Mouse (Mus musculus) heart, embryonic 14.5 days (tissue): Measurements from ENCODE around the gene Arhgef2. TPM values are rescaled to one million over a fixed set of nuclear protein-coding genes. Genes with fewer than 3 reads are reported as not detected.

Experiments
- ATAC-seq: fragments of 200-750 bp; cut with Nextera tagmentation; 2 replicates; pipeline ENCODE4 v1.8.0; 2017; ENCODE audit warnings: low read depth, moderate TSS enrichment; ENCODE audit not compliant: insufficient number of reproducible peaks, insufficient read depth, low FRiP score
- H3K27ac ChIP-seq, 2 experiments: fragments of 200-500 bp in 1 of 2; fragments of 300-500 bp in 1 of 2; sonication (generic) in 1 of 2; replicated peaks in 1 of 2; 2 replicates each; pipeline ENCODE4 v1.5.1; 2012 to 2014; ENCODE audit warnings: low read depth in 2 of 2, low read length in 2 of 2, control low read depth in 1 of 2, mild to moderate bottlenecking in 1 of 2, mixed read lengths in 1 of 2; ENCODE audit not compliant: control insufficient read depth in 1 of 2, insufficient read depth in 1 of 2
- H3K27me3 ChIP-seq: fragments of 300-500 bp; sonication (generic); 2 replicates; pipeline ENCODE4 v1.6.1; 2014; ENCODE audit warnings: mild to moderate bottlenecking, low read length, control low read depth; ENCODE audit not compliant: control insufficient read depth, insufficient read depth
- H3K36me3 ChIP-seq: fragments of 300-500 bp; sonication (generic); 2 replicates; pipeline ENCODE4 v1.6.1; 2014; ENCODE audit warnings: mild to moderate bottlenecking, control low read depth, low read length, mixed read lengths; ENCODE audit not compliant: control insufficient read depth, insufficient read depth
- H3K4me1 ChIP-seq, 2 experiments: fragments of 200-500 bp in 1 of 2; fragments of 300-500 bp in 1 of 2; sonication (generic) in 1 of 2; 2 replicates each; pipeline ENCODE4 v1.6.1; 2012 to 2014; ENCODE audit warnings: low read length in 2 of 2, control low read depth in 1 of 2, mixed read lengths in 1 of 2; ENCODE audit not compliant: control insufficient read depth in 2 of 2, insufficient read depth in 2 of 2
- H3K4me2 ChIP-seq: fragments of 300-500 bp; sonication (generic); 2 replicates; pipeline ENCODE4 v1.6.1; 2014; ENCODE audit warnings: mild to moderate bottlenecking, low read length
- H3K4me3 ChIP-seq, 2 experiments: fragments of 200-500 bp in 1 of 2; fragments of 300-500 bp in 1 of 2; sonication (generic) in 1 of 2; 2 replicates each; pipeline ENCODE4 v1.5.1; 2012 to 2014; ENCODE audit warnings: low read length in 2 of 2, mild to moderate bottlenecking in 2 of 2, control low read depth in 1 of 2, low read depth in 1 of 2, moderate library complexity in 1 of 2; ENCODE audit not compliant: control insufficient read depth in 1 of 2, insufficient read depth in 1 of 2
- H3K9ac ChIP-seq: fragments of 300-500 bp; sonication (generic); 2 replicates; pipeline ENCODE4 v1.6.1; 2014; ENCODE audit warnings: mild to moderate bottlenecking, low read length
- H3K9me3 ChIP-seq: fragments of 300-500 bp; sonication (generic); 2 replicates; pipeline ENCODE4 v1.6.1; 2016; ENCODE audit warnings: low read length, control low read depth; ENCODE audit not compliant: control insufficient read depth
- WGBS: fragments of 180-500 bp; shearing (Covaris S2); extraction: QIAGEN DNeasy Blood & Tissue Kit; methylation state at CpG from one replicate; pipeline ENCODE4 v1.1.7; 2014; 5-methylcytosine and 5-hydroxymethylcytosine counted together
- polyA plus RNA-seq: library from polyadenylated mRNA; unstranded; fragments of >200 nt; fragmentation: Nextera tagmentation; extraction: Ambion mirVana; gene quantifications from 2 replicates; pipeline ENCODE4 v1.2.1, GENCODE M21; 2014

The Arhgef2 gene
- polyA plus RNA-seq, 1 experiment from 2014 or later: 94.2 TPM

DNA sequence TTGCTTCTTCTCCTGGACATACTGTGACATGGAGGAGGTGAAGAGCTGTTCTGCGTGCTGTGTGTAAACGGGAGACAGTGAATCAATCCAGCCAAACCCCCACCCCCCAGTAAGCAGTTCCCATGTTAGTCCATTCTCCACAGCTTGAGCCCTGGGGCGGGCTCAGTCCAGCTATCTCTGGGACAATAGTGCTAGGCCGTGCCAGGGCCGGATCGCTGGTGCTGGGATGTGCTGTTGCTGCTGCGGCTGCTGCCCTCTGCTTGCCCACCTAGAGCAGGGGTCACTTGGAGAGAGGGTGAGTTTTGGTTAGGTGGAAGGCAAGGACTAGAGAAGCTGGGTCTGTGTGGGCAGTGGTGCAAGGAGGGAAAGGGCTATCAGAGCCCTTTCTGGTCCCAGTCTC lies 20.6 kb downstream of the Arhgef2 start:
- H3K4me1 ChIP-seq: peaks cover 62 to 75% of the 10 kb centered on the region in 2 experiments
- H3K27me3 ChIP-seq: no peaks in the 10 kb centered on the region
- H3K4me2 ChIP-seq: peak overlapping the region; percentile 23
- H3K9me3 ChIP-seq: no peaks in the 10 kb centered on the region
- peak overlapping the region; percentile 48 for H3K9ac ChIP-seq
- H3K4me3 ChIP-seq: no peak overlapping the region
- WGBS: 59% methylated on average over 7 of the region's 7 CpGs
- H3K36me3 ChIP-seq: peaks cover 58% of the 10 kb centered on the region
- no peak for ATAC-seq
- peak overlapping the region in 1 of 2 experiments; percentile 2; a peak in 2 of 4 replicates for H3K27ac ChIP-seq

DNA sequence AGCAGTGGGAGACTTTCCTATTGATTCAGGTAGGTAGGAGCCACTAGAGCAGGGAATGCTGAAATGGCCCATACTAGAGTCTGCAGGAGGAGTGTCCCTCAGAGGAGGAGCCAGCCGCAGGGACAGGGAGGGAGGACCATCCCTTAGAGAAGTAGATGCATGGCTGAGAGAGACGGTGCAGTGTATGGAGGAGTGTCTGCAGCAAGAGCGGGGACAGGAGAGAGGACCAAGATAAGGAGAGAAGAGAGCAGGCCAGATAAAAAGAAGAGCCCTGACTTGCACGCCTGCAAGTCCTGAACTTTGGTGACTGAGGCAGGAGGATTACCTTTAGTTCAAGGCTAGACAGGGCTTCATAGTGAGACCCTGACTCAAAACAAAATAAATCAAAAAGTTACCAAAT lies 21.3 kb downstream of the Arhgef2 start:
- no peak for ATAC-seq
- Histone ChIP-seq H3K4me1 (peaks cover 68 to 83% of the 10 kb centered on the region in 2 experiments), H3K9me3 (no peaks in the 10 kb centered on the region), H3K27me3 (no peaks in the 10 kb centered on the region), H3K27ac (peak overlapping the region in 1 of 2 experiments; percentile 2; a peak in 2 of 4 replicates), H3K9ac (no peak overlapping the region), H3K36me3 (peaks cover 66% of the 10 kb centered on the region), H3K4me3 (no peak overlapping the region), H3K4me2 (no peak overlapping the region)
- WGBS: 31% methylated on average over 4 of the region's 4 CpGs

DNA sequence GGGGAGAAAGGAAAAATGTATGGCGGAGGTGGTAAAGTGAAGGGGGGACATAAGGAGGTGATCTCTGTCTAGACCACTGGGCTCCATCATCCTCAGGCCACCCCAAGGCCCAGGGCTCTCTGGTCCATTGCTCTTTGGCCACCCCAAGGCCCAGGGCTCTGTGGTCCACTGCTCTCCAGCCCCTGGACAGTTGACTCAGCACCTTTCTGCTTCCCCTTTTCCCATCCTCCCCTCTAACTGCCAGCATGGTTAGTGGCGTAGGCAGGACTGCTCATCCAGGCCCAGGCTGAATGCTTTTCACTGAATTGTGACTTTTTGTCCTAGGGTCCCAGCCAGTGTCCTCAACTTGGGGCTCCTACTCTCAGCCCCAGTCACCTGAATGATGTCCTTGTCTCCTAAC lies 21.8 kb downstream of the Arhgef2 start:
- Histone ChIP-seq H3K27ac (no peak overlapping the region), H3K36me3 (peaks cover 70% of the 10 kb centered on the region)
- ATAC-seq: no peak

DNA sequence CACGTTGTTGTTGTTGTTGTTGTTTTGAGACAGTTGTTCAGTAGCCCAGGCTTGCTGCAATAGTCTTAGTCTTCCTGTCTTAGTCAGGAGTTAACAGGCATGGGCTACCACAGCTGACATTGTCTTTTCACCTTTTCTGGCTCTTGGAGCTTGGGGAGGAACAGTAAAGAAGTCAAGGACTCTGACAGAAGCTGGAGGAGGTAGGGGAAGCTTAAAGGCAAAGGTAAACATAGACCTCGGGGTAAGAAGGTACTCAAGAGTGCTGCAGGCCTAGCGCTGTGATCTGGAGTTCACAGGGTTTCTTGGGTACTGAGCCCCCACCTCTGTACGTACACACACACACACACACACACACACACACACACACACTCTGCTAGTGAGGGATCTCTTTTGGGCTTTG lies 23.0 kb downstream of the Arhgef2 start:
- Histone ChIP-seq H3K4me1 (peaks cover 68 to 93% of the 10 kb centered on the region in 2 experiments), H3K9me3 (no peaks in the 10 kb centered on the region), H3K9ac (peak overlapping the region; percentile 35), H3K4me2 (no peak overlapping the region), H3K4me3 (no peak overlapping the region), H3K27ac (no peak overlapping the region; a peak in 1 of 4 replicates), H3K27me3 (no peaks in the 10 kb centered on the region), H3K36me3 (peaks cover 82% of the 10 kb centered on the region)
- ATAC-seq: no peak
- WGBS: 67% methylated on average over 4 of the region's 4 CpGs

More for the DNA sequence above, 21.8 kb downstream of the Arhgef2 start:
- 83% methylated on average over 2 of the region's 2 CpGs for WGBS
- Histone ChIP-seq H3K27me3 (no peaks in the 10 kb centered on the region), H3K4me1 (peaks cover 68 to 88% of the 10 kb centered on the region in 2 experiments), H3K4me3 (no peak overlapping the region), H3K9ac (no peak overlapping the region), H3K9me3 (no peaks in the 10 kb centered on the region), H3K4me2 (no peak overlapping the region)

DNA sequence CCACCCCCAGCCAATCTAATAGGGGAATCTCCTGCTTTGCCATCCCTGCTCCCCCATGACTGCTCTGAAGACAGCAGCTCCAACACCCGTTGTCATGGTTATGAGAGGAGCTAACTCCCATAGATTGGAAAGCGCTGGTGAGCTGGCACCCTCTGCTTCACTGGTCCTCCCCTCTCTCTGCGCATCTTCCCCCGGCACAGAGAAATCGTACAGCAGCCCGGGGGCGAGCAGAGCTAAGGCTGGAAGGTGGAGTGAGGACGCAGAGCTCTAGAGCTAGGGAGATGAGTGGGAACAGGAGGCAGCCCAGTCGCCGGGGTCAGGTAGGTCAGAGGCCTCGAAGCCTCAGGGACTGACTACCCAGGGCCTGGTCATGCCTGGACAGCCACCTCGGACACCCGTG lies 23.5 kb downstream of the Arhgef2 start:
- H3K9ac ChIP-seq: peak overlapping the region; percentile 35
- no peak for ATAC-seq
- no peak overlapping the region for H3K4me2 ChIP-seq

DNA sequence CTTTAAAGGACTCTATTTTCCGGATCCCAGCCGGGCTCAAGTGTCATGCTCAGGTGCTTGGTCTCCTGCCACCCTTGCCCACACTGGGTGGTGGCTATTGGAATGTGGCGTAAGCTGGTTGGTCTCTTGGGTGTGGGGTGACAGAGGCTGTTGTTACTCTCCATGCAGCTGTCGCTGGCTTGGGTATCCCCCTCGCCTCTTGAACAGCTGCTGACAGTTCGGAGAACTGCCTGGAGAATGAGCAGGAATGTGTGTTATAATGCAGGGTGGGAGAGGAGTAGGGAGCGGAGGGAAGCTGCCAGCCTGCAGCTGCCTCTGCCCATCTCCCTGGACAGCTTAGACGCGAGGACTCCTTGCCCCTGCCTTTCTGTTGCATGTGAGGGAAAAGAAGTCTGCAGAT lies 24.3 kb downstream of the Arhgef2 start:
- Histone ChIP-seq H3K27ac (peak overlapping the region; percentile 54 to 69), H3K9ac (peak overlapping the region; percentile 35), H3K4me3 (no peak overlapping the region), H3K36me3 (peaks cover 89% of the 10 kb centered on the region), H3K4me1 (peaks cover 58 to 81% of the 10 kb centered on the region in 2 experiments), H3K9me3 (no peaks in the 10 kb centered on the region), H3K27me3 (no peaks in the 10 kb centered on the region), H3K4me2 (peak overlapping the region; percentile 14)
- peak; percentile 31; the same call in 1 of the 2 replicates for ATAC-seq
- WGBS: 16% methylated on average over 9 of the region's 9 CpGs

More for the DNA sequence above, 23.5 kb downstream of the Arhgef2 start:
- no peak overlapping the region for H3K4me3 ChIP-seq
- H3K9me3 ChIP-seq: no peaks in the 10 kb centered on the region
- peaks cover 66 to 89% of the 10 kb centered on the region in 2 experiments for H3K4me1 ChIP-seq
- H3K36me3 ChIP-seq: peaks cover 87% of the 10 kb centered on the region
- 59% methylated on average over 13 of the region's 13 CpGs for WGBS
- H3K27ac ChIP-seq: peak overlapping the region; percentile 54 to 69
- no peaks in the 10 kb centered on the region for H3K27me3 ChIP-seq

DNA sequence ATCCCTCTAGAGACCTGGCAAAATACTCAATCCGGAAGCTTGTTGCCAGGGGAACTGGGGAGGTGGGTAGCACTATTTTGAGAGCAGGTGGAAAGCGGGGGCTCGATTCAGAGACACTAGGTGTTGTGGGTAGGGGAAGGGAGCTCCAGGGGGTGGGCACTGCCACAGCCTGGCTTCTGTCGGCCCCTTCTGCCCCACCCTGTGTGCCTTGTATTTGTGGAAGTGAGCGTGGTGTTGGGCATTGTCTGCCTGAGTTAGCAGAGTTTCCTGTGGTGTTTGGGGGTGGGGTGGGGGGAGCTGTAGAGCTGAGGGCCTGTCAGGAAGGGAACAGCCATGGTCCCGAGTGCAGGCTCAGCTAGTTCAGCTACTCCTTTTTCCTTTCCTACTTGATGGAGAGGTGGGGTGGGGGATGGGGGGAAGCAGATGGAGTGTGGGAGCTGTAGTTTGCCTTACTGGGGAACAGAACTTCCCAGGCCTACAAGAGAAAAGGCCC lies 25.1 kb downstream of the Arhgef2 start:
- no peak overlapping the region for H3K9ac ChIP-seq
- no peak overlapping the region for H3K4me3 ChIP-seq
- H3K27me3 ChIP-seq: no peaks in the 10 kb centered on the region
- H3K9me3 ChIP-seq: no peaks in the 10 kb centered on the region
- peak; percentile 48 for ATAC-seq
- WGBS: 45% methylated on average over 6 of the region's 6 CpGs
- peaks cover 91% of the 10 kb centered on the region for H3K36me3 ChIP-seq
- H3K27ac ChIP-seq: peak overlapping the region; percentile 43 to 69; a peak in 3 of 4 replicates
- peaks cover 52 to 77% of the 10 kb centered on the region in 2 experiments for H3K4me1 ChIP-seq
- 0 out of 2 replicates have a peak overlapping the region, but pooled peaks have one; percentile 14 for H3K4me2 ChIP-seq
